Comparison of ENCODE assay signal across 5 mouse cellular contexts in genomic region chr10:67000958-67001615, GRCm38 (mm10).
DNase-seq lines count a peak whose midpoint lies in the region; ATAC-seq and TF ChIP-seq lines count a peak whose summit lies in the region.
"Not testable (repeated sequence)": the region's sequence is repeated elsewhere in the genome, so short reads cannot be mapped to it uniquely, and the experiment has no call there.

No protein-coding gene starts in this region.

- not testable (repeated sequence) for TF ChIP-seq CTCF in heart, postnatal 0 days (IDR thresholded peaks at IDR 0.05; ENCODE audit: low read depth)

- H3K4me1 ChIP-seq in heart, embryonic 15.5 days (replicated peaks) = peaks cover 31% of the 10 kb centered on the region
- peaks cover 12% of the 10 kb centered on the region; the same call in 1 of the 2 replicates for H3K4me1 ChIP-seq in heart, postnatal 0 days (ENCODE audit: control insufficient read depth, insufficient read depth)

- H3K4me3 ChIP-seq in heart, embryonic 15.5 days; heart, postnatal 0 days (ENCODE audit: low read depth, low read length): not testable (repeated sequence)

- H3K27ac ChIP-seq in heart, embryonic 15.5 days = peak overlapping the region; percentile 98; the same call in 1 of the 2 replicates
- H3K27ac ChIP-seq in heart, postnatal 0 days (ENCODE audit: low read depth) = peak overlapping the region; percentile 99; the same call in 1 of the 2 replicates

- H3K36me3 ChIP-seq in heart, embryonic 15.5 days; heart, postnatal 0 days (replicated peaks; ENCODE audit: control insufficient read depth, insufficient read depth, low read length): not testable (repeated sequence)

- H3K9ac ChIP-seq in heart, embryonic 15.5 days; heart, postnatal 0 days (replicated peaks; ENCODE audit: low read depth, low read length): not testable (repeated sequence)

- ATAC-seq in heart, embryonic 15.5 days (replicated peaks; ENCODE audit: insufficient number of reproducible peaks, insufficient read depth, low FRiP score, low read depth); heart, postnatal 0 days (ENCODE audit: insufficient read depth, low read depth): not testable (repeated sequence)

- H3K4me2 ChIP-seq in heart, embryonic 15.5 days; heart, postnatal 0 days (ENCODE audit: low read depth, low read length): not testable (repeated sequence)

- TF ChIP-seq EP300 in heart, postnatal 0 days (IDR thresholded peaks at IDR 0.05; ENCODE audit: low read depth) = not testable (repeated sequence)

- not testable (repeated sequence) for H3K27me3 ChIP-seq in heart, embryonic 15.5 days; heart, postnatal 0 days (ENCODE audit: control insufficient read depth, insufficient read depth, low read length)

- 96% methylated on average over 13 of the region's 13 CpGs for WGBS in heart, embryonic 15.5 days
- 92% methylated on average over 13 of the region's 13 CpGs for WGBS in heart, postnatal 0 days

- not testable (repeated sequence) for H3K9me3 ChIP-seq in heart, embryonic 15.5 days (replicated peaks); heart, postnatal 0 days (replicated peaks; ENCODE audit: control insufficient read depth, low read length)

- peak; percentile 63 for DNase-seq in ES-CJ7 (ENCODE audit: low read depth, low spot score)
- DNase-seq in R1 (ENCODE audit: low read depth, low spot score) = peak; percentile 76
- peak; percentile 81 for DNase-seq in heart, adult 11 months
- DNase-seq in heart, postnatal 0 days (ENCODE audit: low spot score) = not testable (repeated sequence)
